Mouse (Mus musculus) bone marrow macrophage, adult 2 months (primary cell): ENCODE data around the gene Srpx. TPM values are rescaled to one million over a fixed set of nuclear protein-coding genes. Genes with fewer than 3 reads are reported as not detected.

Experiments used
- H3K27ac ChIP-seq: 2 replicates; pipeline ENCODE4 v1.5.1; 2012; ENCODE audit warnings: low read depth, low read length; ENCODE audit not compliant: insufficient read depth
- H3K4me1 ChIP-seq: 2 replicates; pipeline ENCODE4 v1.6.1; 2012; ENCODE audit warnings: low read length; ENCODE audit not compliant: control insufficient read depth, insufficient read depth
- H3K4me3 ChIP-seq: 2 replicates; pipeline ENCODE4 v1.5.1; 2012; ENCODE audit warnings: mild to moderate bottlenecking, low read length, moderate library complexity; ENCODE audit not compliant: insufficient read depth
- CTCF ChIP-seq: IDR thresholded peaks from 2 replicates; pipeline ENCODE4 v1.5.1; 2012; ENCODE audit warnings: low read depth, mild to moderate bottlenecking, low read length, moderate library complexity
- POLR2A ChIP-seq: IDR thresholded peaks from 2 replicates; pipeline ENCODE4 v1.6.1; 2012; ENCODE audit warnings: mild to moderate bottlenecking, low read depth, low read length, borderline replicate concordance
- polyA plus RNA-seq: library from polyadenylated mRNA; stranded (reverse); fragments of >200 nt; gene quantifications from 2 replicates; pipeline ENCODE4 v1.2.4, GENCODE M21; 2012; ENCODE audit not compliant: missing spikeins, insufficient read depth, insufficient read length

The Srpx gene
- polyA plus RNA-seq = not detected in 2 replicates

- no peak for TF ChIP-seq POLR2A
- TF ChIP-seq CTCF = no peak
- no peak within 1 kb of the TSS for H3K27ac ChIP-seq
These were observed at the start of gene Srpx for GRCm38 (mm10) chrX:10117065-10117719. Gene Srpx, minus strand, starts transcription at chrX:10117709.

DNA sequence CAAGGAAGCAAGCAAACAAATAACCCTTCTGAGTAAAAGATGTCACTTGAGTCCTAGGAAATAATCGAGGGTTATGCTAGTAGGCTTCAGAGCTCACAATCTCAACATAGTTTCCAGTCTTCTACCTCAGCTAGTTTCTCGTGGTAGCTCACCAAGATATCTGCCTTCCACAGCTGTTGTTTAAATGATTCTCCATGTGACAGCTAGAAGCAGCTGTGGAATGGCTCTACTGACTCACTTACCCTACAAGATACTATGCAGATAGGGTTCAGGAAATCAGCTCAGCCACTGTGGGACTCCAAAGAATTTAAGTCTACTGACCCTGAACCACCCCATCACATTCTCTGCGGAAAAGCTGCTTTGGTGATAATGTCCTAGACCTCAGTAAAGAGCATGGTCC is 34.9 kb upstream of the Srpx start:
- Histone ChIP-seq H3K4me3 (no peak overlapping the region), H3K4me1 (no peaks in the 10 kb centered on the region), H3K27ac (no peak overlapping the region)
- no peak for TF ChIP-seq POLR2A

More at GRCm38 (mm10) chrX:10117065-10117719, at the start of gene Srpx:
- no peak within 1 kb of the TSS for H3K4me3 ChIP-seq
- no peaks in the 10 kb centered on the region for H3K4me1 ChIP-seq

DNA sequence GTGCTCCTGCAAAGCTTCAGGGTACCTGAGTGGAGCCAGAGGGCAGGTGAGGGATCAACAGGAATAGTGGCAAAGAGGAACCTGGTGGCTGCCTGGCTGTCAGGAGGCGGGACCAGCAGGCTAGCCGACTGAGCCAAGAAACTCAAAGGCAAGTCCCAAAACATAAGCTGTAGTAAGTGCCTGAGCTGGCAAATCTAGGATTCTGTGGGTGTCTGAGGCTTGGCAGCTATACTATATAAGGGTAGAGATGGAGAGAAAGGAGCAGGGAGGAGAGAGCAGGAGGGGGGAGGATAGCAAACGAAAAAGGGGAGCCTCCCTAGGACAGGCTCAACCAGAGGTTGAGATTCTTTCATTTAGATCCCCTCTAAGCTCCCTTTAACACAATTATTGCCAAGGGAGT is 1.7 kb downstream of the Srpx start:
- Histone ChIP-seq H3K4me3 (no peak overlapping the region), H3K27ac (no peak overlapping the region), H3K4me1 (no peaks in the 10 kb centered on the region)
- TF ChIP-seq CTCF (no peak), POLR2A (no peak)

GRCm38 (mm10) chrX:10110736-10111135 is 6.8 kb downstream of the Srpx start:
- Histone ChIP-seq H3K27ac (no peak overlapping the region), H3K4me1 (no peaks in the 10 kb centered on the region), H3K4me3 (no peak overlapping the region)
- TF ChIP-seq POLR2A = no peak
- no peak for TF ChIP-seq CTCF

DNA sequence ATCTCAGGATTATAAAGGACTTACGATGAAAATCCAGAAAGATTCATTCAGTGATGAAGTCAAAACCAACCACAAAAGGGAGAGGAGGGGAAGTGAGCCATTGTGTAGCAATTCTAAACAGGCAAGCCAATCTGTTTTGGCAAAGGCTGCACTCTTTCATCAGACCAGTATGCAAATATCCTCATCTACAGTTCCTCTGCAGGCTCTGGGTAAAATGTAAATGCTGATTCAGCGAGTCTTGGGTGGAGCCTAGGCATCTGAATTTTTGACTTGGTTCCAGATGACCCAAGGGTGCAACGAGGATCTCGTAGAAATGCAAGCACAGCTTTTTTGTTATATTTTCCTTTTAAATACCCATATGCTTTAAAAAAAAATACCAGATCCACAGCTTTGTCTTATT is 9.0 kb downstream of the Srpx start:
- no peaks in the 10 kb centered on the region for H3K4me1 ChIP-seq
- TF ChIP-seq CTCF = no peak
- no peak for TF ChIP-seq POLR2A
- no peak overlapping the region for H3K27ac ChIP-seq
- H3K4me3 ChIP-seq = no peak overlapping the region

DNA sequence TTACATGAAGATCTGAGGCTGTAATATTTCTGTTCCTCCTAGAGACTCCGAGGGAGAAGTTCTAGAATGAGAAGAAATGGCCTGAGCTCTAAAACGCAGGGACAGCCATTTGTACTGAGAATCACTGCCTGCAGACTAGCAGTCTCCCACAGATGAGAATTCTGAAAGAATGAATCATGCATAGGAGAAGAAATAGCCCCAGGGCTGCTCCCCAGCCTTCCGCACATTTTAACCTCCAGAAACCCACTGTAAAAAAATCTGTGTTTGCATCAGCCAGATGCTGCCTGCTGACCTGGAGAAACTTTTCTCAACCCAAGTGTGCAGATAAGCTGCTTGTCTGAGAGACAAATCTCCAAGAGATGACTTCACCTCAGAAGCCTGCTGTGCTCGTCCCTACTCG is 12.0 kb downstream of the Srpx start:
- Histone ChIP-seq H3K4me3 (no peak overlapping the region), H3K27ac (no peak overlapping the region), H3K4me1 (no peaks in the 10 kb centered on the region)
- no peak for TF ChIP-seq CTCF
- TF ChIP-seq POLR2A = no peak

DNA sequence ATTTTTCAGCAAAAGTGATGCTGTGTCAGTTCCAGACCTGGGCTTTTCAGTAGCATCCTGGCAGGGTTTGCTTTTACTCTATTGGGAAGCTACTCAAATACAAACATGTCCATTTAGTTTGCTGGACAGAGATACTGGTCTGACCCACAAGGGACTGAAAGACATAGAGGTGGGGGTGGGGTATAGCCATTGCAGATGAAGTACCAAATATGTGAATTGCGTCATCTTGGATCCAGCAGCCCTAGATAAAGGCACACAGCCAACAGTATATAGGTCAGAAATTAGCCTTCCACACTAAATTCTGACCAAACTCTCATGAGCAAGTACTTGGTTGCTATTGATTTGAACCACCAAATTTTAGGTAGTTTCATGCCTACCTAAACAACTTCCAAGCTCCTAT is 14.8 kb downstream of the Srpx start:
- TF ChIP-seq POLR2A = no peak
- no peak for TF ChIP-seq CTCF
- Histone ChIP-seq H3K27ac (no peak overlapping the region), H3K4me1 (no peaks in the 10 kb centered on the region), H3K4me3 (no peak overlapping the region)

DNA sequence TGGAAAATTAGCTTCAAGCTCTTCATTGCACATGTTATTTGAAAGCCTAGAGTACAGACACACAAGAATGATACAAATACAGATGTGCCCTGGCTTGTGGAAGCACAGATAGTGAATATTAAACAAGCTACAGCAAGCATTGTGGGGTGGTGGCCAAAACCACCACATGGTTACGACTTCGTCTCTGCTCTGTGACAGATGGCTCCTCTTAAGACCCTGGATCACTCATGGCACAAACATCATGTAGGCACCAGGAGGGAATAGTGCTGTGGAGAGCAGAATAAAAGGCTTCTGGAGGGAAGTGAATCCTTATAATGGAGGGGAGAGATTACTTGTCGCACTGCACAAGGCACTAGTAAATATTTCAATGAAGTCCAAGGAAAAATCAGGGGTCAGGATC is 21.7 kb downstream of the Srpx start:
- no peak overlapping the region for H3K4me3 ChIP-seq
- no peak for TF ChIP-seq CTCF
- no peak for TF ChIP-seq POLR2A
- no peaks in the 10 kb centered on the region for H3K4me1 ChIP-seq
- no peak overlapping the region for H3K27ac ChIP-seq

- TF ChIP-seq CTCF = no peak
- TF ChIP-seq POLR2A = no peak
- Histone ChIP-seq H3K27ac (no peak overlapping the region), H3K4me3 (no peak overlapping the region), H3K4me1 (no peaks in the 10 kb centered on the region)
These were observed 37.1 kb downstream of the Srpx start for GRCm38 (mm10) chrX:10080385-10080784.

GRCm38 (mm10) chrX:10079981-10080380 is 37.5 kb downstream of the Srpx start:
- no peak overlapping the region for H3K4me3 ChIP-seq
- H3K4me1 ChIP-seq = no peaks in the 10 kb centered on the region
- no peak overlapping the region for H3K27ac ChIP-seq
- no peak for TF ChIP-seq POLR2A
- TF ChIP-seq CTCF = no peak
